Mouse (Mus musculus): ENCODE measurements around the gene Gm20425. TPM values are rescaled to one million over a fixed set of nuclear protein-coding genes. Genes with fewer than 3 reads are reported as not detected.

Gene Gm20425
- total and polyA plus RNA-seq, 3 experiments, result not detected

- TF ChIP-seq TCF12 (IDR thresholded peaks at IDR 0.05; ENCODE audit: low read depth, low read length) (no peak), NRF1 (IDR thresholded peaks at IDR 0.05; ENCODE audit: low read depth, low read length) (no peak), EP300 (IDR thresholded peaks at IDR 0.05; ENCODE audit: low read length) (no peak), ZC3H11A (IDR thresholded peaks at IDR 0.05; ENCODE audit: low read depth, low read length) (no peak), POLR2A (IDR thresholded peaks at IDR 0.05; ENCODE audit: low read depth, low read length) (no peak), USF2 (conservative IDR thresholded peaks at IDR 0.05; ENCODE audit: low read depth, low read length) (no peak), ZMIZ1 (IDR thresholded peaks at IDR 0.05; ENCODE audit: low read depth, low read length) (no peak), KAT2A (IDR thresholded peaks at IDR 0.05; ENCODE audit: insufficient replicate concordance, low read length) (no peak), RCOR1 (conservative IDR thresholded peaks at IDR 0.05; ENCODE audit: low read depth, low read length) (no peak), CTCF (conservative IDR thresholded peaks at IDR 0.05 in 1 of 2, IDR thresholded peaks at IDR 0.05 in 1 of 2; ENCODE audit: low read depth in 2 of 2, low read length in 2 of 2) (no peak), CHD2 (IDR thresholded peaks at IDR 0.05; ENCODE audit: low read length) (no peak), CHD1 (IDR thresholded peaks at IDR 0.05; ENCODE audit: low read depth, low read length) (no peak), MAFK (IDR thresholded peaks at IDR 0.05; ENCODE audit: insufficient replicate concordance, low read length) (no peak)
- in situ Hi-C loops (cut with MboI; ENCODE audit: low pct_ligation_motif_present, low pct_unique_long_range_greater_than_20kb, low sequenced_read_pairs), result no loop called here
- Histone ChIP-seq H3K9me3 (replicated peaks; ENCODE audit: low read length) (no peaks in the 10 kb centered on the region), H3K27me3 (replicated peaks) (no peaks in the 10 kb centered on the region), H3K4me2 (ENCODE audit: insufficient read depth, low read depth, poor library complexity, severe bottlenecking) (no peak overlapping the region), H3K4me3 (replicated peaks in 1 of 3; ENCODE audit: low read depth in 2 of 3, low read length in 2 of 3, poor library complexity in 1 of 3) (no peak overlapping the region), H3K36me3 (replicated peaks in 1 of 2; ENCODE audit: control insufficient read depth in 1 of 2, insufficient read depth in 1 of 2, low read length in 1 of 2) (no peaks in the 10 kb centered on the region), H3K9ac (ENCODE audit: insufficient read depth, low read depth) (no peak overlapping the region), H3K4me1 (ENCODE audit: control insufficient read depth in 1 of 2, insufficient read depth in 2 of 2) (no peaks in the 10 kb centered on the region), H3K27ac (ENCODE audit: insufficient read depth, low read depth) (no peak overlapping the region), H3K79me2 (replicated peaks; ENCODE audit: control insufficient read depth, extremely low read depth, insufficient read depth, poor library complexity, severe bottlenecking) (no peaks in the 10 kb centered on the region)
- dilution Hi-C loops (cut with MboI; ENCODE audit: extremely low pct_ligation_motif_present, extremely low pct_unique_long_range_greater_than_20kb, low sequenced_read_pairs), result no loop called here
- DNase-seq (ENCODE audit: extremely low read depth), result no peak
Measured at GRCm38 (mm10) chr9:103275676-103276075, 45.6 kb upstream of the Gm20425 start.

- Histone ChIP-seq H3K27ac (ENCODE audit: insufficient read depth, low read depth) (no peak overlapping the region), H3K4me1 (ENCODE audit: control insufficient read depth in 1 of 2, insufficient read depth in 2 of 2) (no peaks in the 10 kb centered on the region), H3K4me2 (ENCODE audit: insufficient read depth, low read depth, poor library complexity, severe bottlenecking) (no peak overlapping the region), H3K27me3 (replicated peaks) (no peaks in the 10 kb centered on the region), H3K36me3 (replicated peaks in 1 of 2; ENCODE audit: control insufficient read depth in 1 of 2, insufficient read depth in 1 of 2, low read length in 1 of 2) (no peaks in the 10 kb centered on the region), H3K9me3 (replicated peaks; ENCODE audit: low read length) (no peaks in the 10 kb centered on the region), H3K79me2 (replicated peaks; ENCODE audit: control insufficient read depth, extremely low read depth, insufficient read depth, poor library complexity, severe bottlenecking) (no peaks in the 10 kb centered on the region), H3K4me3 (replicated peaks in 1 of 3; ENCODE audit: low read depth in 2 of 3, low read length in 2 of 3, poor library complexity in 1 of 3) (no peak overlapping the region), H3K9ac (ENCODE audit: insufficient read depth, low read depth) (no peak overlapping the region)
- TF ChIP-seq ETS1 (conservative IDR thresholded peaks at IDR 0.05; ENCODE audit: low read depth, low read length) (no peak), ZKSCAN1 (IDR thresholded peaks at IDR 0.05; ENCODE audit: borderline replicate concordance, low read depth, low read length) (no peak), HCFC1 (IDR thresholded peaks at IDR 0.05; ENCODE audit: low read depth, low read length) (no peak), MAFK (IDR thresholded peaks at IDR 0.05; ENCODE audit: insufficient replicate concordance, low read length) (no peak), USF1 (IDR thresholded peaks at IDR 0.05; ENCODE audit: low read depth, low read length) (no peak), MYC (IDR thresholded peaks at IDR 0.05; ENCODE audit: low read depth, low read length) (no peak), RAD21 (IDR thresholded peaks at IDR 0.05; ENCODE audit: low read depth, low read length) (no peak), ZMIZ1 (IDR thresholded peaks at IDR 0.05; ENCODE audit: low read depth, low read length) (no peak), MAX (IDR thresholded peaks at IDR 0.05; ENCODE audit: low read length) (no peak), PAX5 (IDR thresholded peaks at IDR 0.05; ENCODE audit: low read length) (no peak), UBTF (IDR thresholded peaks at IDR 0.05; ENCODE audit: low read depth, low read length) (no peak)
- dilution Hi-C loops (cut with MboI; ENCODE audit: extremely low pct_ligation_motif_present, extremely low pct_unique_long_range_greater_than_20kb, low sequenced_read_pairs), result no loop called here
- DNase-seq (ENCODE audit: extremely low read depth), result no peak
- in situ Hi-C loops (cut with MboI; ENCODE audit: low pct_ligation_motif_present, low pct_unique_long_range_greater_than_20kb, low sequenced_read_pairs), result no loop called here
Measured at GRCm38 (mm10) chr9:103274819-103275218, 44.7 kb upstream of the Gm20425 start.
